Mouse (Mus musculus) bone marrow macrophage, adult 2 months (primary cell): ENCODE data around the gene Rnf111. TPM values are rescaled to one million over a fixed set of nuclear protein-coding genes. Genes with fewer than 3 reads are reported as not detected.
A peak's percentile ranks its signal among the peaks of the same experiment; 100 is the strongest.

Source experiments
- H3K27ac ChIP-seq: 2 replicates; pipeline ENCODE4 v1.5.1; 2012; ENCODE audit warnings: low read depth, low read length; ENCODE audit not compliant: insufficient read depth
- H3K4me1 ChIP-seq: 2 replicates; pipeline ENCODE4 v1.6.1; 2012; ENCODE audit warnings: low read length; ENCODE audit not compliant: control insufficient read depth, insufficient read depth
- H3K4me3 ChIP-seq: 2 replicates; pipeline ENCODE4 v1.5.1; 2012; ENCODE audit warnings: mild to moderate bottlenecking, low read length, moderate library complexity; ENCODE audit not compliant: insufficient read depth
- CTCF ChIP-seq: IDR thresholded peaks from 2 replicates; pipeline ENCODE4 v1.5.1; 2012; ENCODE audit warnings: low read depth, mild to moderate bottlenecking, low read length, moderate library complexity
- POLR2A ChIP-seq: IDR thresholded peaks from 2 replicates; pipeline ENCODE4 v1.6.1; 2012; ENCODE audit warnings: mild to moderate bottlenecking, low read depth, low read length, borderline replicate concordance
- polyA plus RNA-seq: library from polyadenylated mRNA; stranded (reverse); fragments of >200 nt; gene quantifications from 2 replicates; pipeline ENCODE4 v1.2.4, GENCODE M21; 2012; ENCODE audit not compliant: missing spikeins, insufficient read depth, insufficient read length

The Rnf111 gene
- polyA plus RNA-seq, 1 experiment = 61.9 TPM

DNA sequence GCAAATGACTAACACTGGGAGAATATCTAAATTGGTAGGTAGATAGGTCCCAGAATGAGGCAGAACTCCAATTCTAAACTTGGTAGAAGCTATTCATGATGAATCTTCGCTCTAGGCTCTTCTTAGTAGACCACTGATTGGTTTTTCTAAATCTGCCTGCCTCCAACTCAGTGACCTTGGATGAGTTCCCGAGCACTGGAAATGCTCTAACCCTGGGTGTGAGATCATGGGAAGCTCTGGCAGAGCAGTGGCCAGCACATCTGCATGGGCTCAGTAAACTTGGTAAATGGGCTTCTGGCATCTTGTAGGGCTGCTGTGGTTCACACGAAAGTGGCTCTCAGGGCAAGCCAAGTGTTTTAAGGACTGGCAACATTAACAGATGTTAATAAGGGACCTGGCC is 96.9 kb downstream of the Rnf111 start:
- Histone ChIP-seq H3K4me1 (no peaks in the 10 kb centered on the region), H3K27ac (no peak overlapping the region), H3K4me3 (no peak overlapping the region)
- TF ChIP-seq CTCF (no peak), POLR2A (no peak)

DNA sequence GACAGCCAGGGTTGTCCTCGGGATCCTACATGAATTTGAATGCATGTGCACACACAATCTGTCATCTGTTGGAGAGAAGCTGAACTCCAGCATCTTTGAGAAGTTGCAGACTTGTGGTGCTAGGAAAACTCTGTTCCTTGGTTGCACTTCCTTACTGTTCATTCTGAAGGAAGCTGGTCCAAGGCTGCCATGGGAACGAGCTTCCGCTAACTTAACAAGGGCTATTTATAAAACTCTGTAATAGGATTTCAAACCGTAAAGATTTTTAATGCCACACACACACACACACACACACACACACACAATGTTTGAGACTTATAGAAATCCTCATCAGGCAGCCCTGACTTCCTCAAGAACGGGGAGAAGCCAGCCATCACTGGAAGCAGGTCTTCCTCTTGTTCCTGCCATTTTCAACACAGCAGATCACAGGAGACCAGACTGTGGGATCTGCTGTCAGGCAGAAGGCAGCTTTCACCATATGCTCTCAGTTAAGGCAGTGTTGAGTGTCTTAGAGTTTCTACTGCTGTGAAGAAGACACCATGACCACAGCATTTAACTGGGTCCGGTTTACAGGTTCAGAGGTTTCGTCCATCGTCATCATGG is 101.5 kb downstream of the Rnf111 start:
- no peaks in the 10 kb centered on the region for H3K4me1 ChIP-seq
- H3K4me3 ChIP-seq = no peak overlapping the region
- H3K27ac ChIP-seq = no peak overlapping the region
- no peak for TF ChIP-seq CTCF
- no peak for TF ChIP-seq POLR2A

GRCm38 (mm10) chr9:70396083-70396482 is 107.4 kb downstream of the Rnf111 start:
- no peak overlapping the region for H3K27ac ChIP-seq
- no peaks in the 10 kb centered on the region for H3K4me1 ChIP-seq
- TF ChIP-seq POLR2A (no peak), CTCF (no peak)
- no peak overlapping the region for H3K4me3 ChIP-seq

- Histone ChIP-seq H3K27ac (no peak overlapping the region), H3K4me1 (no peaks in the 10 kb centered on the region), H3K4me3 (no peak overlapping the region)
- TF ChIP-seq POLR2A = no peak
- no peak for TF ChIP-seq CTCF
Observed at GRCm38 (mm10) chr9:70395617-70396016, 107.9 kb downstream of the Rnf111 start.

DNA sequence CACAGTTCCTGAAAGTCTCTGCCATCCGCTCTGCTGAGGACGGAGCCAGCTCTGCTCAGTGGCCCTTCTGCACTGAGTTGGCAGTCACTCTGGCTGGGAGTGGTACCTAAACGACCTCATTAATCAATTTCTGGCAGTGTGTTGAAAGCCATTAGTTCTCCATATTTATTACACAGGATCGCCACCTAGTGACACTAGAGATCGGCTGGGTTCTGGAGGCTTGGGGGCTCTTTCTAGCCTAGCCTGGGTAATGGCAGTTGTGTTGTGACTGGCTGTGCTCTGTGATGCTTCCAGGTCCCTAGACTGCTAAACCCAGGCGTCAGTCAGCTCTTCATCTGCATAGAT is 111.0 kb downstream of the Rnf111 start:
- Histone ChIP-seq H3K4me1 (peaks cover 10% of the 10 kb centered on the region), H3K4me3 (no peak overlapping the region), H3K27ac (no peak overlapping the region)
- TF ChIP-seq CTCF = peak; percentile 28; the same call in 1 of the 2 replicates
- TF ChIP-seq POLR2A = no peak

- Histone ChIP-seq H3K4me1 (peaks cover 17% of the 10 kb centered on the region), H3K4me3 (no peak overlapping the region), H3K27ac (no peak overlapping the region)
- TF ChIP-seq CTCF = no peak
- no peak for TF ChIP-seq POLR2A
Observed at GRCm38 (mm10) chr9:70391660-70392562, 111.6 kb downstream of the Rnf111 start.

DNA sequence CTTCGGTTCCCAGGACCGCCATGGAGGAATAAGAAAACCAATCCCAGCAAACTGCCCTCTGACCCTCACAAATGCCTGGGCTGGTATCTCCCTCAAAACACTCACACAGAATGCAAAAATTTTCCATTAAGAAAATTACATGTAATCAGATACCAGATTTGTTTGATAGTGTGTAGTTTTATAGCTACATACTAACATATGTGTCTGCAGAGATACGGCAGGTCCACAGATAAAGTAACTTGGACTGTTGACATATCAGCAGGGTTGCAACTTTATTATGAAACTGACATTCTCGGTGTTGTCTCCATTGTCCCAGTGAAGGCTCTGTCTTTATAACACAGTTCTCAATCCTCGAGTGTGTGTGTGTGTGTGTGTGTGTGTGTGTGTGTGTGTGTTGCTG is 112.5 kb downstream of the Rnf111 start:
- Histone ChIP-seq H3K27ac (no peak overlapping the region), H3K4me3 (no peak overlapping the region), H3K4me1 (peaks cover 17% of the 10 kb centered on the region)
- TF ChIP-seq POLR2A (no peak), CTCF (no peak)

GRCm38 (mm10) chr9:70389548-70389947 is 114.0 kb downstream of the Rnf111 start:
- Histone ChIP-seq H3K4me1 (peaks cover 21% of the 10 kb centered on the region), H3K27ac (no peak overlapping the region), H3K4me3 (no peak overlapping the region)
- TF ChIP-seq POLR2A = no peak
- no peak for TF ChIP-seq CTCF

GRCm38 (mm10) chr9:70387410-70388119 is 116.0 kb downstream of the Rnf111 start:
- TF ChIP-seq POLR2A = no peak
- no peak for TF ChIP-seq CTCF
- Histone ChIP-seq H3K27ac (no peak overlapping the region), H3K4me3 (no peak overlapping the region), H3K4me1 (peaks cover 21% of the 10 kb centered on the region)

GRCm38 (mm10) chr9:70384958-70385728 is 118.4 kb downstream of the Rnf111 start:
- no peak for TF ChIP-seq POLR2A
- Histone ChIP-seq H3K4me1 (peaks cover 21% of the 10 kb centered on the region), H3K27ac (no peak overlapping the region), H3K4me3 (no peak overlapping the region)
